Mouse (Mus musculus): ENCODE measurements at regions not wholly inside any gene's neighbourhood (a gene's known extent, or its start where the extent isn't known, plus 50 kb on each side); places are given as distances from the start of the nearest gene placed in this dataset.

DNA sequence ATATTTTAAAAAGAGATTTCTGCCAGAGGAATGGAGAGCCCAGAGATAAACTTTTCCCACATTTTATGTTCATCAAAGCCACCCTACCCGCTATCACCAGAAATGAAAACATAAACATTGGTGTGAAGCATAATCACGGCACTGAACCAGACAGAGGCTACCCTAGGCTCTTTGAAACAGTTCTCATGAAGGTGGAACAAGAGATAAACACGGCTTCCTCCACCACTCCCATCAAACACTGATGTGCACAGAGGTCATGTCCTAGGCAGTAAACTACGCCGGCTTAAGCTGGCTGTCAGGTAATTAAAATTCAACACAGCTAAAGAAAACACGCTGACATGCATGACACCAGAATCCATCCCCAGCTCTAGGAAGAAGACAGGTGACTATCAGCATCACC, 182.5 kb downstream of the Mreg start:
- no peak for TF ChIP-seq POLR2A (IDR thresholded peaks at IDR 0.05; ENCODE audit: borderline replicate concordance, extremely low read depth, low read depth, low read length)
- no peak for TF ChIP-seq CTCF (IDR thresholded peaks at IDR 0.05; ENCODE audit: insufficient read depth, low read length)

Measured in lung, adult 2 months (tissue).